Mouse (Mus musculus): ENCODE data around the gene March1. TPM values are rescaled to one million over a fixed set of nuclear protein-coding genes. Genes with fewer than 3 reads are reported as not detected.

Gene March1
- total and polyA plus RNA-seq, 3 experiments = 0.04 TPM; not detected in 2

- Histone ChIP-seq H3K4me3 (ENCODE audit: control insufficient read depth in 1 of 2, insufficient read depth in 1 of 2, low read depth in 2 of 2, low read length in 2 of 2) (no peak overlapping the region), H3K79me2 (ENCODE audit: control insufficient read depth, insufficient read depth, low read length, poor library complexity) (no peaks in the 10 kb centered on the region), H3K27ac (ENCODE audit: control insufficient read depth, low read depth, low read length) (no peak overlapping the region), H3K4me1 (ENCODE audit: control insufficient read depth in 1 of 2, insufficient read depth in 2 of 2, low read length in 2 of 2) (no peaks in the 10 kb centered on the region), H3K9ac (ENCODE audit: control insufficient read depth, low read depth, low read length, poor library complexity, severe bottlenecking) (no peak overlapping the region), H3K27me3 (ENCODE audit: control insufficient read depth in 1 of 2, insufficient read depth in 2 of 2, low read length in 2 of 2) (no peaks in the 10 kb centered on the region), H3K36me3 (ENCODE audit: control insufficient read depth in 1 of 2, insufficient read depth in 2 of 2, low read length in 2 of 2) (no peaks in the 10 kb centered on the region), H3K9me3 (replicated peaks; ENCODE audit: insufficient read depth, low read length) (no peaks in the 10 kb centered on the region)
- no peak for DNase-seq (ENCODE audit: low read depth, low spot score)
- TF ChIP-seq ELF1 (IDR thresholded peaks at IDR 0.05; ENCODE audit: low read depth, low read length) = no peak
- TF ChIP-seq NRF1 (IDR thresholded peaks at IDR 0.05; ENCODE audit: insufficient read depth, low read depth, low read length, poor library complexity, severe bottlenecking) = no peak
- no peak for TF ChIP-seq TBP (IDR thresholded peaks at IDR 0.05; ENCODE audit: low read depth, low read length)
- TF ChIP-seq HCFC1 (IDR thresholded peaks at IDR 0.05; ENCODE audit: low read depth, low read length) = no peak
- TF ChIP-seq MAZ (IDR thresholded peaks at IDR 0.05; ENCODE audit: low read depth, low read length) = no peak
- TF ChIP-seq MYC (IDR thresholded peaks at IDR 0.05; ENCODE audit: low read depth, low read length) = no peak
- no peak for TF ChIP-seq POLR2A (IDR thresholded peaks at IDR 0.05; ENCODE audit: control insufficient read depth in 1 of 2, insufficient read depth in 1 of 2, low read depth in 1 of 2, low read length in 2 of 2, poor library complexity in 1 of 2)
- TF ChIP-seq TAL1 (IDR thresholded peaks at IDR 0.05; ENCODE audit: low read length) = no peak
- no peak for TF ChIP-seq POLR2AphosphoS2 (IDR thresholded peaks at IDR 0.05; ENCODE audit: low read length)
These were observed 565.8 kb downstream of the March1 start for GRCm38 (mm10) chr8:66183454-66183853.

DNA sequence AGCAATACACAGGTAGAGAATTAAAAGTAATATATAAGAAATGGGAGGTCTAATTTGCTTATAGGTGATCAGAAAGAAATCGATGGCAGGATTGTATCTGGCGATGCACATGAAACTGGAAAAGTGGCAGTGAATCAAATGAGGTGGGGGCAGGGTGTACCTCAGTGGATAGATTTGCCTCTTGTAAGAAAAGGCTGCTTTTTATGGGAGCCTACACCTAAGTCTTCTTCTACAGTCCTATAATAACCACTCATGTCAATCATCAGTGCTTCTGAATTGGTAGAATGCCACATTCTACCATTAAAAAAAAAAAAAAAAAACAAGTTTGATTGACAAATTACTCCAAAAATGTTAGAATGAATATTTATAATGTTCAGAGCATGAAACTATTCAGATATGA, 567.5 kb downstream of the March1 start:
- H3K4me1 ChIP-seq (ENCODE audit: control insufficient read depth in 1 of 2, insufficient read depth in 2 of 2, low read length in 2 of 2) = no peaks in the 10 kb centered on the region
- no peak overlapping the region for H3K4me3 ChIP-seq (ENCODE audit: control insufficient read depth in 1 of 2, insufficient read depth in 1 of 2, low read depth in 2 of 2, low read length in 2 of 2)
- no peaks in the 10 kb centered on the region for H3K79me2 ChIP-seq (ENCODE audit: control insufficient read depth, insufficient read depth, low read length, poor library complexity)
- H3K27me3 ChIP-seq (ENCODE audit: control insufficient read depth in 1 of 2, insufficient read depth in 2 of 2, low read length in 2 of 2) = no peaks in the 10 kb centered on the region
- DNase-seq (ENCODE audit: low read depth, low spot score) = no peak
- H3K9me3 ChIP-seq (replicated peaks; ENCODE audit: insufficient read depth, low read length) = no peaks in the 10 kb centered on the region
- no peak overlapping the region for H3K27ac ChIP-seq (ENCODE audit: control insufficient read depth, low read depth, low read length)
- TF ChIP-seq TCF12 (IDR thresholded peaks at IDR 0.05; ENCODE audit: low read depth, low read length) (no peak), POLR2AphosphoS5 (IDR thresholded peaks at IDR 0.05; ENCODE audit: borderline replicate concordance, low read depth, low read length) (no peak), HCFC1 (IDR thresholded peaks at IDR 0.05; ENCODE audit: low read depth, low read length) (no peak), NRF1 (IDR thresholded peaks at IDR 0.05; ENCODE audit: insufficient read depth, low read depth, low read length, poor library complexity, severe bottlenecking) (no peak), KAT2A (conservative IDR thresholded peaks at IDR 0.05; ENCODE audit: low read depth, low read length) (no peak), ZMIZ1 (IDR thresholded peaks at IDR 0.05; ENCODE audit: low read depth, low read length) (no peak), CHD2 (IDR thresholded peaks at IDR 0.05; ENCODE audit: low read length) (no peak), USF1 (IDR thresholded peaks at IDR 0.05; ENCODE audit: low read depth, low read length) (no peak), USF2 (IDR thresholded peaks at IDR 0.05; ENCODE audit: borderline replicate concordance in 1 of 2, insufficient read depth in 1 of 2, low read depth in 1 of 2, low read length in 2 of 2) (no peak)
- H3K9ac ChIP-seq (ENCODE audit: control insufficient read depth, low read depth, low read length, poor library complexity, severe bottlenecking) = no peak overlapping the region
- no peaks in the 10 kb centered on the region for H3K36me3 ChIP-seq (ENCODE audit: control insufficient read depth in 1 of 2, insufficient read depth in 2 of 2, low read length in 2 of 2)

All from MEL (cell line).